Mouse (Mus musculus) erythroblast, embryonic 14.5 days (primary cell): ENCODE measurements around the gene Dydc1.

ENCODE experiments used
- GATA1 ChIP-seq: IDR thresholded peaks from 2 replicates; pipeline ENCODE4 v1.6.1; 2012; ENCODE audit warnings: low read length, inconsistent platforms, mixed read lengths
- TAL1 ChIP-seq: IDR thresholded peaks from 3 replicates; pipeline ENCODE4 v1.6.1; 2012; ENCODE audit warnings: low read length, inconsistent platforms, mixed read lengths

DNA sequence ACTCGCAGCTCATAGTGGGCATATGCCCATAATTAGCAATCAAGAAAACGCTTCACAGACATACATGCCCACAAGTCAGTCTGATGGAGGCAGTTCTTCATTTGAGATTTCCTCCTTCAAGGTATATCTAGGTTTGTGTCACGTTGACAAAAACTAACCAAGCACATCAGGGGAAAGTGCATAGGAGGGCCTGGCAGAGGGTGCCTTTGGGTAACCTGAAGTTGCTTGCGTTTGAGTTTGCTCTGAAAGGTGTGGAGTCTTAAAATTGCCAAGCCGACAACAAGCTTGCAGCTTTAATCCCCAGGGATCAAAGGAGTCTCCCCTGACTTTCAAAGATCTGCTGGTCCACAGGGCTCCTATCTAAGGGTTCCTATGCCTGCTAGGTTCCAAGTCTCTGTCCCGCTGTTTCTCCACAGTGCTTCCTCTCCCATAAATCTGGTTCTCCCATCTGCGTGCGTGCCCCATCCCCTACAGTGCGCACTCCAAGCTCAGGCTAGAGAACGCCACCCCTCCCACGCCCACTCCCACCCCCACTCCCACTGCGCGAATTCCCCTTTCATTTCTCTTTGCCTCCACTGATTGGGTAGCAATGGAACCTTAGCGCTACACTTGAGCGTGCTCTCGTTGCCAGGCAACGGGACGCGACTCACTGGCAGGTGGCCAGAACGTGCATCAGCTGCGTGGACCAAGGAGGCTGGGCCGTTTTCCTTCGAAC, at the start of gene Dydc1:
- TF ChIP-seq GATA1 (no peak), TAL1 (no peak)
